Mouse (Mus musculus) embryonic facial prominence, embryonic 12.5 days (tissue): ENCODE results near the gene Tbl2. TPM values are rescaled to one million over a fixed set of nuclear protein-coding genes. Genes with fewer than 3 reads are reported as not detected.

ENCODE experiments used
- ATAC-seq: fragments of 200-750 bp; cut with Nextera tagmentation; 2 replicates; pipeline ENCODE4 v1.8.0; 2017; ENCODE audit not compliant: insufficient number of reproducible peaks, insufficient read depth, low FRiP score, low TSS enrichment
- H3K27ac ChIP-seq: fragments of 300-500 bp; sonication (generic); 2 replicates; pipeline ENCODE4 v1.5.1; 2016; ENCODE audit warnings: mild to moderate bottlenecking
- H3K27me3 ChIP-seq: fragments of 300-500 bp; sonication (generic); 2 replicates; pipeline ENCODE4 v1.6.1; 2016; ENCODE audit warnings: mild to moderate bottlenecking, moderate library complexity
- H3K36me3 ChIP-seq: fragments of 300-500 bp; sonication (generic); 2 replicates; pipeline ENCODE4 v1.6.1; 2016; ENCODE audit warnings: mild to moderate bottlenecking
- H3K4me1 ChIP-seq: fragments of 300-500 bp; sonication (generic); 2 replicates; pipeline ENCODE4 v1.6.1; 2016
- H3K4me2 ChIP-seq: fragments of 300-500 bp; sonication (generic); replicated peaks from 2 replicates; pipeline ENCODE4 v1.6.1; 2016; ENCODE audit warnings: mild to moderate bottlenecking, moderate library complexity
- H3K4me3 ChIP-seq: fragments of 300-500 bp; sonication (generic); 2 replicates; pipeline ENCODE4 v1.5.1; 2016; ENCODE audit warnings: mild to moderate bottlenecking
- H3K9ac ChIP-seq: fragments of 300-500 bp; sonication (generic); 2 replicates; pipeline ENCODE4 v1.6.1; 2016; ENCODE audit warnings: mild to moderate bottlenecking, moderate library complexity
- H3K9me3 ChIP-seq: fragments of 300-500 bp; sonication (generic); 2 replicates; pipeline ENCODE4 v1.6.1; 2016; ENCODE audit warnings: mild to moderate bottlenecking, moderate library complexity
- WGBS: fragments of 180-500 bp; shearing (Covaris S2); methylation state at CpG from one replicate; pipeline ENCODE4 v1.1.7; 2016; 5-methylcytosine and 5-hydroxymethylcytosine counted together
- polyA plus RNA-seq: library from polyadenylated mRNA; unstranded; fragments of >200 nt; fragmentation: Nextera tagmentation; extraction: Ambion mirVana; gene quantifications from 2 replicates; pipeline ENCODE4 v1.2.1, GENCODE M21; 2016

The Tbl2 gene
- polyA plus RNA-seq, 1 experiment from 2014 or later: 30.0 TPM

GRCm38 (mm10) chr5:135120753-135121152, 28.7 kb upstream of the Tbl2 start:
- Histone ChIP-seq H3K9ac (no peak overlapping the region), H3K9me3 (no peaks in the 10 kb centered on the region), H3K4me2 (no peak overlapping the region), H3K4me3 (no peak overlapping the region), H3K36me3 (no peaks in the 10 kb centered on the region), H3K27me3 (peaks cover 18% of the 10 kb centered on the region), H3K27ac (no peak overlapping the region), H3K4me1 (no peaks in the 10 kb centered on the region)
- no peak for ATAC-seq
- 66% methylated on average over 4 of the region's 4 CpGs for WGBS

GRCm38 (mm10) chr5:135126121-135126520, 23.3 kb upstream of the Tbl2 start:
- Histone ChIP-seq H3K4me3 (no peak overlapping the region), H3K4me2 (no peak overlapping the region), H3K36me3 (no peaks in the 10 kb centered on the region), H3K9ac (no peak overlapping the region), H3K4me1 (no peaks in the 10 kb centered on the region), H3K27ac (no peak overlapping the region), H3K27me3 (peaks cover 13% of the 10 kb centered on the region), H3K9me3 (no peaks in the 10 kb centered on the region)
- no peak for ATAC-seq
- 58% methylated on average over 6 of the region's 6 CpGs for WGBS

- Histone ChIP-seq H3K36me3 (no peaks in the 10 kb centered on the region), H3K4me2 (no peak overlapping the region), H3K4me3 (no peak overlapping the region), H3K27me3 (peaks cover 7% of the 10 kb centered on the region), H3K4me1 (no peaks in the 10 kb centered on the region), H3K9me3 (no peaks in the 10 kb centered on the region), H3K9ac (no peak overlapping the region), H3K27ac (no peak overlapping the region)
- ATAC-seq: no peak
- 79% methylated on average over 5 of the region's 6 CpGs for WGBS
These were observed 21.8 kb upstream of the Tbl2 start for GRCm38 (mm10) chr5:135127669-135128068.

GRCm38 (mm10) chr5:135129747-135130146, 19.7 kb upstream of the Tbl2 start:
- Histone ChIP-seq H3K9ac (no peak overlapping the region), H3K9me3 (no peaks in the 10 kb centered on the region), H3K4me3 (no peak overlapping the region), H3K36me3 (no peaks in the 10 kb centered on the region), H3K4me1 (peaks cover 8% of the 10 kb centered on the region; the same call in 1 of the 2 replicates), H3K4me2 (no peak overlapping the region), H3K27ac (no peak overlapping the region), H3K27me3 (peaks cover 26% of the 10 kb centered on the region)
- ATAC-seq: no peak
- WGBS: 91% methylated on average over 4 of the region's 4 CpGs

GRCm38 (mm10) chr5:135133736-135134405, 15.6 kb upstream of the Tbl2 start:
- Histone ChIP-seq H3K36me3 (no peaks in the 10 kb centered on the region), H3K4me1 (peaks cover 8% of the 10 kb centered on the region; the same call in 1 of the 2 replicates), H3K27me3 (peaks cover 32% of the 10 kb centered on the region), H3K4me2 (peak overlapping the region; percentile 40), H3K27ac (no peak overlapping the region), H3K4me3 (peak overlapping the region; percentile 18; the same call in 1 of the 2 replicates), H3K9me3 (no peaks in the 10 kb centered on the region), H3K9ac (no peak overlapping the region)
- peak; percentile 30; the same call in 1 of the 2 replicates for ATAC-seq
- WGBS: 4% methylated on average over 26 of the region's 26 CpGs

GRCm38 (mm10) chr5:135134534-135134933, 14.9 kb upstream of the Tbl2 start:
- WGBS: 3% methylated on average over 8 of the region's 8 CpGs
- Histone ChIP-seq H3K4me2 (peak overlapping the region; percentile 40), H3K9ac (no peak overlapping the region; the same call in 1 of the 2 replicates), H3K27ac (no peak overlapping the region), H3K4me1 (peaks cover 8% of the 10 kb centered on the region; the same call in 1 of the 2 replicates), H3K9me3 (no peaks in the 10 kb centered on the region), H3K4me3 (peak overlapping the region; percentile 18; the same call in 1 of the 2 replicates), H3K27me3 (peaks cover 32% of the 10 kb centered on the region), H3K36me3 (no peaks in the 10 kb centered on the region)
- no peak for ATAC-seq

GRCm38 (mm10) chr5:135139881-135140280, 9.6 kb upstream of the Tbl2 start:
- Histone ChIP-seq H3K27me3 (peaks cover 10% of the 10 kb centered on the region; the same call in 1 of the 2 replicates), H3K9me3 (no peaks in the 10 kb centered on the region), H3K36me3 (no peaks in the 10 kb centered on the region), H3K4me3 (no peak overlapping the region), H3K27ac (no peak overlapping the region), H3K9ac (no peak overlapping the region), H3K4me2 (no peak overlapping the region), H3K4me1 (no peaks in the 10 kb centered on the region)
- no peak for ATAC-seq
- WGBS: 73% methylated on average over 2 of the region's 2 CpGs

- no peak overlapping the region for H3K4me3 ChIP-seq
- no peak overlapping the region for H3K27ac ChIP-seq
- no peaks in the 10 kb centered on the region for H3K9me3 ChIP-seq
- no peak for ATAC-seq
- H3K4me1 ChIP-seq: peaks cover 4% of the 10 kb centered on the region; the same call in 1 of the 2 replicates
- 56% methylated on average over 4 of the region's 4 CpGs for WGBS
- 0 out of 2 replicates have a peak, but pooled peaks cover 6% of the 10 kb centered on the region for H3K27me3 ChIP-seq
- no peaks in the 10 kb centered on the region for H3K36me3 ChIP-seq
- no peak overlapping the region for H3K4me2 ChIP-seq
- H3K9ac ChIP-seq: no peak overlapping the region
These were observed 5.0 kb upstream of the Tbl2 start for GRCm38 (mm10) chr5:135144469-135144868.

- Histone ChIP-seq H3K4me3 (no peak overlapping the region), H3K9me3 (no peaks in the 10 kb centered on the region), H3K4me2 (no peak overlapping the region), H3K27ac (no peak overlapping the region), H3K4me1 (peaks cover 7% of the 10 kb centered on the region; the same call in 1 of the 2 replicates), H3K27me3 (0 out of 2 replicates have a peak, but pooled peaks cover 6% of the 10 kb centered on the region), H3K36me3 (no peaks in the 10 kb centered on the region), H3K9ac (no peak overlapping the region)
- WGBS: 79% methylated on average over 3 of the region's 3 CpGs
- no peak for ATAC-seq
These were observed 3.9 kb upstream of the Tbl2 start for GRCm38 (mm10) chr5:135145532-135145931.

- no peaks in the 10 kb centered on the region for H3K9me3 ChIP-seq
- peaks cover 7% of the 10 kb centered on the region; the same call in 1 of the 2 replicates for H3K4me1 ChIP-seq
- H3K27me3 ChIP-seq: 0 out of 2 replicates have a peak, but pooled peaks cover 6% of the 10 kb centered on the region
- H3K27ac ChIP-seq: no peak overlapping the region
- H3K4me2 ChIP-seq: no peak overlapping the region
- no peak overlapping the region for H3K9ac ChIP-seq
- no peak overlapping the region for H3K4me3 ChIP-seq
- H3K36me3 ChIP-seq: no peaks in the 10 kb centered on the region
- no peak for ATAC-seq
These were observed 3.5 kb upstream of the Tbl2 start for GRCm38 (mm10) chr5:135145955-135146354.

- Histone ChIP-seq H3K9ac (peak overlapping the region; percentile 72), H3K4me3 (peak overlapping the region; percentile 70), H3K27ac (peak overlapping the region; percentile 93), H3K36me3 (peaks cover 11% of the 10 kb centered on the region), H3K4me2 (peak overlapping the region; percentile 72), H3K9me3 (no peaks in the 10 kb centered on the region), H3K4me1 (peaks cover 7% of the 10 kb centered on the region; the same call in 1 of the 2 replicates), H3K27me3 (no peaks in the 10 kb centered on the region)
- no peak for ATAC-seq
- WGBS: 1% methylated on average over 13 of the region's 13 CpGs
These were observed 773 bp upstream of the Tbl2 start for GRCm38 (mm10) chr5:135148715-135149052.

- peak overlapping the region; percentile 93 for H3K27ac ChIP-seq
- H3K9ac ChIP-seq: peak overlapping the region; percentile 72
- peaks cover 7% of the 10 kb centered on the region; the same call in 1 of the 2 replicates for H3K4me1 ChIP-seq
- H3K27me3 ChIP-seq: no peaks in the 10 kb centered on the region
- H3K36me3 ChIP-seq: peaks cover 20% of the 10 kb centered on the region
- H3K9me3 ChIP-seq: no peaks in the 10 kb centered on the region
- peak overlapping the region; percentile 70 for H3K4me3 ChIP-seq
- no peak for ATAC-seq
- peak overlapping the region; percentile 72 for H3K4me2 ChIP-seq
- under 1% methylated on average over 20 of the region's 23 CpGs for WGBS
These were observed 342 bp downstream of the Tbl2 start for GRCm38 (mm10) chr5:135149820-135150178.
